Mouse (Mus musculus): ENCODE data around the gene Capn1.

DNA sequence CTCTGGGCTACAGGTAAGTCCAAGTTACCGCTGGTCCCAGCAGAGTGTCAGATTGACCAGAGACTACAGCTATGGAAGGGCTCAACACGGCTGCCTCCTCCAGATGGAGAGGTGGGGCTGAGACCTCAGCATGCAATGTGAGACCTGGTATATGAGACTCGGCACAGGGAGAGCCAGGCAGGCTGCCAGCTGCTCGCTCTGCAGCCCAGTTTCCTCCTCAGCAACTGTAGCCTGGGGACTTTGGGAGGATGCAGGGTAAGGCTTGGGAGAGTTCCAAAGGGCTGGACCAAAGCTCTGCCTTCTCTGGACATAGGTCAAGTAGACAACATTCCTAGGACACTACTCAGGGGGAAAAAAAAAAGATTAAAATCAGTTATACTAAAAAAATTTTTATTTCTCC is 75.5 kb downstream of the Capn1 start:
- TF ChIP-seq CTCF (IDR thresholded peaks at IDR 0.05; ENCODE audit: low read depth, low read length), result no peak
- no peak for TF ChIP-seq POLR2A (IDR thresholded peaks at IDR 0.05; ENCODE audit: insufficient read depth, low read length)
- TF ChIP-seq EP300 (IDR thresholded peaks at IDR 0.05; ENCODE audit: insufficient read depth, low read depth, low read length), result no peak
